Mouse (Mus musculus): Measurements from ENCODE around the gene Rgs7. TPM values are rescaled to one million over a fixed set of nuclear protein-coding genes. Genes with fewer than 3 reads are reported as not detected.

Rgs7 gene
- total and polyA plus RNA-seq, 3 experiments, result not detected

GRCm38 (mm10) chr1:175124416-175124815 lies 367.9 kb downstream of the Rgs7 start:
- Histone ChIP-seq H3K9me3 (replicated peaks; ENCODE audit: insufficient read depth, low read length) (no peaks in the 10 kb centered on the region), H3K4me3 (ENCODE audit: control insufficient read depth in 1 of 2, insufficient read depth in 1 of 2, low read depth in 2 of 2, low read length in 2 of 2) (no peak overlapping the region)

GRCm38 (mm10) chr1:175118904-175119555 lies 373.3 kb downstream of the Rgs7 start:
- TF ChIP-seq E2F4 (IDR thresholded peaks at IDR 0.05; ENCODE audit: borderline replicate concordance, low read depth, low read length), result no peak
- peak; percentile 40 for TF ChIP-seq SMC3 (IDR thresholded peaks at IDR 0.05; ENCODE audit: low read depth, low read length)
- TF ChIP-seq CTCF (IDR thresholded peaks at IDR 0.05 in 2 of 3, conservative IDR thresholded peaks at IDR 0.05 in 1 of 3; ENCODE audit: control insufficient read depth in 1 of 3, insufficient read depth in 1 of 3, low read depth in 2 of 3, low read length in 3 of 3, poor library complexity in 1 of 3, severe bottlenecking in 1 of 3), result peak in 2 of 3 experiments; percentile 10 to 45; a peak in 2 of 6 replicates
- H3K9me3 ChIP-seq (replicated peaks; ENCODE audit: insufficient read depth, low read length), result no peaks in the 10 kb centered on the region
- no peaks in the 10 kb centered on the region for H3K79me2 ChIP-seq (ENCODE audit: control insufficient read depth, insufficient read depth, low read length, poor library complexity)
- no peak overlapping the region for H3K9ac ChIP-seq (ENCODE audit: control insufficient read depth, low read depth, low read length, poor library complexity, severe bottlenecking)
- H3K4me1 ChIP-seq (ENCODE audit: control insufficient read depth in 1 of 2, insufficient read depth in 2 of 2, low read length in 2 of 2), result no peaks in the 10 kb centered on the region
- no peaks in the 10 kb centered on the region for H3K36me3 ChIP-seq (ENCODE audit: control insufficient read depth in 1 of 2, insufficient read depth in 2 of 2, low read length in 2 of 2)
- peak; percentile 28 for DNase-seq (ENCODE audit: low read depth, low spot score)
- no peak overlapping the region for H3K27ac ChIP-seq (ENCODE audit: control insufficient read depth, low read depth, low read length)
- no peaks in the 10 kb centered on the region for H3K27me3 ChIP-seq (ENCODE audit: control insufficient read depth in 1 of 2, insufficient read depth in 2 of 2, low read length in 2 of 2)
- H3K4me3 ChIP-seq (ENCODE audit: control insufficient read depth in 1 of 2, insufficient read depth in 1 of 2, low read depth in 2 of 2, low read length in 2 of 2), result no peak overlapping the region

More at GRCm38 (mm10) chr1:175124416-175124815, 367.9 kb downstream of the Rgs7 start:
- H3K36me3 ChIP-seq (ENCODE audit: control insufficient read depth in 1 of 2, insufficient read depth in 2 of 2, low read length in 2 of 2), result no peaks in the 10 kb centered on the region
- no peaks in the 10 kb centered on the region for H3K79me2 ChIP-seq (ENCODE audit: control insufficient read depth, insufficient read depth, low read length, poor library complexity)
- DNase-seq (ENCODE audit: low read depth, low spot score), result no peak
- no peak for TF ChIP-seq HCFC1 (IDR thresholded peaks at IDR 0.05; ENCODE audit: low read depth, low read length)
- no peak for TF ChIP-seq ZKSCAN1 (IDR thresholded peaks at IDR 0.05; ENCODE audit: low read depth, low read length)
- no peak for TF ChIP-seq ZC3H11A (IDR thresholded peaks at IDR 0.05; ENCODE audit: low read depth, low read length)
- no peak for TF ChIP-seq RCOR1 (IDR thresholded peaks at IDR 0.05; ENCODE audit: low read depth, low read length)
- no peak for TF ChIP-seq MYB (IDR thresholded peaks at IDR 0.05; ENCODE audit: low read depth, low read length)
- TF ChIP-seq MXI1 (IDR thresholded peaks at IDR 0.05; ENCODE audit: low read depth, low read length), result no peak
- TF ChIP-seq JUND (IDR thresholded peaks at IDR 0.05; ENCODE audit: low read depth, low read length), result no peak
- TF ChIP-seq BHLHE40 (IDR thresholded peaks at IDR 0.05; ENCODE audit: borderline replicate concordance, low read depth, low read length), result no peak
- no peak for TF ChIP-seq TAL1 (IDR thresholded peaks at IDR 0.05; ENCODE audit: low read length)
- TF ChIP-seq NELFE (IDR thresholded peaks at IDR 0.05; ENCODE audit: low read depth, low read length), result no peak
- TF ChIP-seq CTCF (IDR thresholded peaks at IDR 0.05 in 2 of 3, conservative IDR thresholded peaks at IDR 0.05 in 1 of 3; ENCODE audit: control insufficient read depth in 1 of 3, insufficient read depth in 1 of 3, low read depth in 2 of 3, low read length in 3 of 3, poor library complexity in 1 of 3, severe bottlenecking in 1 of 3), result no peak
- TF ChIP-seq MAZ (IDR thresholded peaks at IDR 0.05; ENCODE audit: low read depth, low read length), result no peak
- no peak for TF ChIP-seq CHD1 (IDR thresholded peaks at IDR 0.05; ENCODE audit: low read depth, low read length)
- no peak for TF ChIP-seq GATA1 (IDR thresholded peaks at IDR 0.05; ENCODE audit: low read depth, low read length)
- no peak for TF ChIP-seq POLR2A (IDR thresholded peaks at IDR 0.05; ENCODE audit: control insufficient read depth in 1 of 2, insufficient read depth in 1 of 2, low read depth in 1 of 2, low read length in 2 of 2, poor library complexity in 1 of 2)
- no peak for TF ChIP-seq EP300 (IDR thresholded peaks at IDR 0.05; ENCODE audit: low read depth in 1 of 2, low read length in 2 of 2)
- no peak for TF ChIP-seq MYC (IDR thresholded peaks at IDR 0.05; ENCODE audit: low read depth, low read length)
- TF ChIP-seq SIN3A (IDR thresholded peaks at IDR 0.05; ENCODE audit: low read length), result no peak
- H3K27ac ChIP-seq (ENCODE audit: control insufficient read depth, low read depth, low read length), result no peak overlapping the region
- H3K27me3 ChIP-seq (ENCODE audit: control insufficient read depth in 1 of 2, insufficient read depth in 2 of 2, low read length in 2 of 2), result no peaks in the 10 kb centered on the region
- no peaks in the 10 kb centered on the region for H3K4me1 ChIP-seq (ENCODE audit: control insufficient read depth in 1 of 2, insufficient read depth in 2 of 2, low read length in 2 of 2)
- H3K9ac ChIP-seq (ENCODE audit: control insufficient read depth, low read depth, low read length, poor library complexity, severe bottlenecking), result no peak overlapping the region

Data from MEL (cell line).